Mouse (Mus musculus) small intestine, adult 2 months (tissue): ENCODE measurements around the gene Trarg1.

Source experiments
- CTCF ChIP-seq: fragments of 200-500 bp; IDR thresholded peaks from 2 replicates; pipeline ENCODE4 v1.5.1; 2012; ENCODE audit warnings: low read depth, mild to moderate bottlenecking, control low read depth, inconsistent platforms, low read length, moderate library complexity, mixed read lengths; ENCODE audit not compliant: insufficient replicate concordance, insufficient read length; ENCODE audit errors: extremely low read depth
- POLR2A ChIP-seq: fragments of 200-500 bp; IDR thresholded peaks from 2 replicates; pipeline ENCODE4 v1.6.1; 2012; ENCODE audit warnings: low read depth, mild to moderate bottlenecking, control low read depth, inconsistent platforms, low read length, moderate library complexity

GRCm38 (mm10) chr11:76744550-76744949 is 64.9 kb downstream of the Trarg1 start:
- TF ChIP-seq CTCF = no peak
- no peak for TF ChIP-seq POLR2A
